Mouse (Mus musculus) splenic B cell, adult 2 months (primary cell): ENCODE measurements around the gene Pip4k2a.

Source experiments
- DNase-seq: peaks from one replicate; pipeline ENCODE4 v3.0.0-alpha.2; 2011; ENCODE audit warnings: low read depth, low spot score
- H3K27me3 ChIP-seq: 2 replicates; pipeline ENCODE4 v1.6.1; 2012; ENCODE audit warnings: mild to moderate bottlenecking, low read length, moderate library complexity, mixed read lengths; ENCODE audit not compliant: control insufficient read depth, poor library complexity, insufficient read depth, severe bottlenecking
- H3K36me3 ChIP-seq: 2 replicates; pipeline ENCODE4 v1.6.1; 2012; ENCODE audit warnings: mild to moderate bottlenecking, low read length, moderate library complexity, mixed read lengths; ENCODE audit not compliant: control insufficient read depth, poor library complexity, insufficient read depth, severe bottlenecking

Gene Pip4k2a

DNA sequence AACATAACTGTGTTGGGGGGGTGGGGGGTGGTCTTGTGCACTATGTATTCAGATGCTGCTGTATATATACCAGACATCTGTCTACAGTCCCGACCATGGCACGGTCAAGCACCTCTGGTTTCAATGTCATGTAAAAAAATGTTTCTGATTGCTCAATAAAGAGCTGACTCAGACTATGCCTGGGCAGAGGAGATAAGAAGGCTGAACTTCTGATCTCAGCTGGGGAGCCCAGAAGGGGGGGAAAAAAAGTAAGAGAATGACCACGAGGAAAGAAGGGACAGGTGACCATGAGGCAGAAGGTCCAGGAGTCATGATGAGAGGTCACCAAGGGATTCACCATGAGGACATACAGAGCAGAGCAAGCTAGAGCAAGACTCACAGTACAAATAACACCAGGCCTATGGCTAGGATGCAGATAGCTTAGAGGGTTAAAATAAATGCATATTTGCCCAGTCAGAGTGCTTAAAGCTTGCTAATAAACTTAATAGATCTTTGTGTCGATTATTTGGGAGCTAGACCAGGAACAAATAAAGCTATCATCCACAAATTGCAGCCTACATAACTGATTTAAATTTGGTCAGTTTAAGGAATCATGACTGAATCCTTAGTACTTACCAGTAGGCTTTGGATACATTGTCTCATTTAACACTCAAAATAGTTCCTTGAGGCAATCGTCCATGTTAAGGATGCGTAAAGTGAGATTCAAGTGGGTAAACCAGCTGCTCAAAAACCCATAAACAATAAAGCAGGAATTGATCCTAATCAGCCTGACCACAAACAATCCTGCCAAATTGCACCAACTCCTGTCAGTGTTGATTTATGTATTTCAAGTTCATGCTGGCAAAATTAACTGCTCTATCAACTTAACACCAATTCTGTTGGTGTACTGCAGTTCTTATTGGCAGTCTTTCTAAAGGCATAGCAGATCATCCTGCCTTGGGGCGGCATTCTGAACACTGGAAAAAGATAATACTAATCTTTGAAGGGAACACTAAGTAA, 5.1 kb downstream of the Pip4k2a start:
- Histone ChIP-seq H3K27me3 (no peaks in the 10 kb centered on the region), H3K36me3 (no peaks in the 10 kb centered on the region; the same call in 1 of the 2 replicates)
- no peak for DNase-seq

GRCm38 (mm10) chr2:18988885-18989284, 9.0 kb downstream of the Pip4k2a start:
- no peaks in the 10 kb centered on the region; the same call in 1 of the 2 replicates for H3K36me3 ChIP-seq
- H3K27me3 ChIP-seq = no peaks in the 10 kb centered on the region
- peak; percentile 93 for DNase-seq

DNA sequence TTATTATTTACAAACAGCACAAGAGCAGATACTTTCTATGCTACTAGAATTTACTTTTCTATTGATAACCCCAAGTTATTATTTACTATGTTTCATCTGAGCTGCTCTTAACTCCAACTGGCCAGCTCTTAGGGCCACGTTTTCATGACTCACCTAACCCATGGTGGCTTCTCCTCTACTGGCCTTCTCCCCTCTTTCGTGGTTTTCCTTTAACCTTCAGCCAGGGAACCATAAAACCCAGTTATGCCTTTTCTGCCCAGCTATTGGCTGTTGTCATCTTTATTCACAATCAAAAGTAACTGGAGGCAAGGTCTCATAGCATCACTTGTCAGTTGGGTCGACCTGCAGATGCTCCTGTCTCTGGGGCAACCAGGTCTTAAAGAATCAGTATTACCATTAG, 12.4 kb downstream of the Pip4k2a start:
- no peak for DNase-seq
- no peaks in the 10 kb centered on the region for H3K36me3 ChIP-seq
- no peaks in the 10 kb centered on the region for H3K27me3 ChIP-seq

GRCm38 (mm10) chr2:18984095-18984847, 13.7 kb downstream of the Pip4k2a start:
- no peaks in the 10 kb centered on the region for H3K36me3 ChIP-seq
- H3K27me3 ChIP-seq = no peaks in the 10 kb centered on the region
- DNase-seq = peak; percentile 94

DNA sequence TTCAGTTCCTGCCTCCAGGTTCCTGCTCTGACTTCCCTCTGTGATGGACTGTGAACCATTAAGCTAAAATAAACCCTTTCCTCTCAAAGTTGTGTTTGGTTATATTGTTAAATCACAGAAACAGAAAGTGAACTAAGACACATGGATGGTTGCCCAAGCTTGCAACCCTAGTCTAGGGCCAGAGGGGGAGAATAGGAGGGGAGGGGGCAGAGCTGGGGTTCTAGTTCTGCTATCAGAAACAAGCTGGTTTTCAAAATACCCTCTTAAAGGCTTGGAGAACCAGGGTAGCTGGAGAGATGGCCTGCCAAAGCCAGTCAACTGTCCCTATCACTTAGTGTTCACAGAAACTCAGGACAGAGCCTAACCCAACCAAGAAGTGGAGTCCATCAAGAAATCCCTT, 14.4 kb downstream of the Pip4k2a start:
- Histone ChIP-seq H3K27me3 (no peaks in the 10 kb centered on the region), H3K36me3 (no peaks in the 10 kb centered on the region)
- peak; percentile 76 for DNase-seq

GRCm38 (mm10) chr2:18982581-18982980, 15.3 kb downstream of the Pip4k2a start:
- Histone ChIP-seq H3K36me3 (no peaks in the 10 kb centered on the region), H3K27me3 (no peaks in the 10 kb centered on the region)
- peak; percentile 24 for DNase-seq

DNA sequence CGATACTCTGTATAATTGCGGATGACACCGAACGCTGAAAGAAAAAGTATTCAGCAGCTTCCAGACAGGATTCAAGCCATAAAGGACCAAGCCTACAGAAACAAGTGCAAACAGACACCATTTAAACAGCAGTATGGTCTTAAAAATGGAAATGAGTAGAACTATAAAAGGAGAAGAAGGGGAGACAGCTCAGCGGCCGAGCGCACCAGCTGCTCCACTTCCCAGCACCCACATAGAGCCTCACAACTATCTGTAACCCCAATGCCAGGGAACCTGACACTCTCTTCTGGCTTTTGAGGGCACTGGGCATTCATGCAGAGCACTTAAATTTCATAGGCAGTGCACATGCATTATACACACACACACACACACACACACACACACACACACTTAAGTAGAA, 18.3 kb downstream of the Pip4k2a start:
- no peaks in the 10 kb centered on the region for H3K27me3 ChIP-seq
- peak; percentile 28 for DNase-seq
- no peaks in the 10 kb centered on the region for H3K36me3 ChIP-seq

DNA sequence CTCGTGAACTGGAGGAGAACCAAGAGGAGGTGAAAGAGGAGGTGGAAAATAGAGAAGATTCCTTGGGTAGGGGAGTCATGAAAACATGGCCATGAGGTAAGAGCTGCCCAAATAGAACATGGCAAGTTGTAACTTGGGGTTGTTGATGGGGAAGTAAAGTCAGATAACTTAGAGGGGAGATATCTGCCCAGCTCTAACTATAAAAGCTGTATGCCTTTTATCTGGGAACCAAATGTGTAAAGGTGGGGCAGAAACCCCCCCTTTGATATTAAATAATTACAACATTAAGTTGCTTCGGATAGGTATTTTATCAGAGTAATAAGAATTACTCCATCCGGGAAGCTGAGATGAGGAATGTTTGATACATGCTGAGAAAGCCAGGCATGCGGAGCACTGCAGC, 18.9 kb downstream of the Pip4k2a start:
- Histone ChIP-seq H3K36me3 (no peaks in the 10 kb centered on the region), H3K27me3 (no peaks in the 10 kb centered on the region)
- no peak for DNase-seq

DNA sequence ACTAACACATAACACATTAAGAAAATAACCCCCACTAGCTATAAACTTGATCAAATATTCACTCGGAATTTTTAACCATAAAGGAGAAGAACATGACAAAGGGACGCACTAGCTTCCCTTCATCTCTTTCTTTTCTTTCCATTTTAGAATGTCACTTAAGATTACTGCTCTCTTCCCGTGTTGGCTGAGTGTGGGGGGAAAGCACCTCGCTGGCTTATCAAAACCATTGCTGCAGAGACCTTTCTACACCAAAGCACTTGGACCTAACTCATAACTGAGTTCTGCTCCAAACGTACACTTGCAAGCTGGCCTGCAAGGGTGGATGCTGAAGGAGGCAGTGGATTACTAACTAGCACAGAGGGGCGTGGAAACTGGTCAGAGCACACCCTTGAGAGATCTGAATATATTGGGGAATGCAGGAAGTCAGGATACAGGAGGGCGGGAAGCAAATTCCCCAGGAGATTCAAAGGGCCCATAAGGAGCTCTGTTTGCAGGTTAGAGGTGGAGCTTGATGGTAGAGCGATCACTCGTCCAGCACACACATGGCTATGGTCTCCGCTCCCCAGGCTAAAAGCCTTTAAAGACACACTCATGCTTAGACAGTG, 20.6 kb downstream of the Pip4k2a start:
- Histone ChIP-seq H3K27me3 (no peaks in the 10 kb centered on the region), H3K36me3 (no peaks in the 10 kb centered on the region)
- no peak for DNase-seq

- peak; percentile 50 for DNase-seq
- Histone ChIP-seq H3K36me3 (no peaks in the 10 kb centered on the region), H3K27me3 (no peaks in the 10 kb centered on the region)
Measured at GRCm38 (mm10) chr2:18976175-18976574, 21.8 kb downstream of the Pip4k2a start.

DNA sequence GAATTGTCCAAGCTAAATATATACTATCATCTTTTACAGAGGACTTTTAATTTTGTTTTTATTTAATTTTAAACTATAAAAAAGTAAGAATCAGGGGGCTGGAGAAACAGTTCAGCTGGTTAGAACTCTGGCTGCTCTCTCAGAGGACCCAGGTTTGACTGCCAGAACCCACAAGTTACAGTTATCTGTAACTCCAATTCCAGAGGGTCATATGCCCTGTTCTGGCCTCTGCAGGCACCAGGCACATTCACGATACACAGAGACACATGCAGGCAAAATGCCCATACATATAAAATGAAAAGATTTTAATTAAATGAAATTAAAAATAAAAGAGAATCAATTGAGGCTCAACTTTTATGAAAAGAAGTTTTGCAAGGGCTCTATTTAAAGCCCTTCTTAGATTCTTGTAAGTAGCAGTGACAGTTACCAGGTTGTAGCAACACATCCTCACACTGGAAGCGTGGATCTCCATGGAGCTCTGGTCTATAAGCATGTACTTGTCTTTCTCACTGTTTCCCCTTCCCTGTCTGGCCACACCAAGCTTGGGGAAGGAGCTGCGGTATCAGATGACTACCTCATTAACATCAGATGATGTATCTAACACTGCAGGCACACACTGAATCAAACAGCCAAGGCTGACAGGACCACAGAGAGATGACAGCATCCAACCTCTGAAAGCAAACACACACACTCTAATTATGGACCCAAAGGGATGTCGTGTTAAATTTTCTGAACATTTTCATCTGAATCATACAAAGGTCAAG, 22.9 kb downstream of the Pip4k2a start:
- Histone ChIP-seq H3K36me3 (no peaks in the 10 kb centered on the region), H3K27me3 (no peaks in the 10 kb centered on the region)
- no peak for DNase-seq

DNA sequence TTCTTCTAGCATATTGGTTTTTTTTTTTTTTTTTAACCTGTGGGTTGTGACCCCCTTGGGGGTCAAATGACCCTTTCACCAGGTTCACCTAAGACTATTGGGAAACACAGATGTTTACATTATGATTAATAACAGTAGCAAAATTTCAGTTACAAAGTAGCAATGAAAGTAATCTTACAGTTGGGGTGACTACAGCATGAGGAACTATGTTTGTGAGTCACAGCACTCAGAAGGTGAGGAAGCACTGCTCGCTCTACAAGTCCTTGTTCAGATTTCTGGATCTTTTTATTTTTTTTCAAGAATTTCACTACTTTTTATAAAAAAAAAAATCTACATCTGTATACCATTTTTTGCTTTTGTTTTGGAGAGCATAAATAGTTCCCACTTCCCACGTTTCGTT, 26.4 kb downstream of the Pip4k2a start:
- no peaks in the 10 kb centered on the region for H3K27me3 ChIP-seq
- DNase-seq = no peak
- no peaks in the 10 kb centered on the region for H3K36me3 ChIP-seq

- DNase-seq = no peak
- no peaks in the 10 kb centered on the region for H3K27me3 ChIP-seq
Measured at GRCm38 (mm10) chr2:18970461-18970860, 27.5 kb downstream of the Pip4k2a start.

GRCm38 (mm10) chr2:18969066-18969681, 28.8 kb downstream of the Pip4k2a start:
- Histone ChIP-seq H3K36me3 (no peaks in the 10 kb centered on the region), H3K27me3 (no peaks in the 10 kb centered on the region)
- no peak for DNase-seq

More at GRCm38 (mm10) chr2:18970461-18970860, 27.5 kb downstream of the Pip4k2a start:
- H3K36me3 ChIP-seq = no peaks in the 10 kb centered on the region
